Mouse (Mus musculus) thymus, adult 2 months (tissue): ENCODE data around the gene Arxes2.

Experiments
- CTCF ChIP-seq: fragments of 200-500 bp; IDR thresholded peaks from 2 replicates; pipeline ENCODE4 v1.5.1; 2012; ENCODE audit warnings: mild to moderate bottlenecking, control low read depth, low read length, moderate library complexity, borderline replicate concordance; ENCODE audit not compliant: control insufficient read depth, poor library complexity, insufficient read depth; ENCODE audit errors: extremely low read depth
- POLR2A ChIP-seq: fragments of 200-500 bp; IDR thresholded peaks from 2 replicates; pipeline ENCODE4 v1.6.1; 2012; ENCODE audit warnings: mild to moderate bottlenecking, low read length, control low read depth, moderate library complexity; ENCODE audit not compliant: control insufficient read depth, poor library complexity, insufficient read depth; ENCODE audit errors: extremely low read depth

DNA sequence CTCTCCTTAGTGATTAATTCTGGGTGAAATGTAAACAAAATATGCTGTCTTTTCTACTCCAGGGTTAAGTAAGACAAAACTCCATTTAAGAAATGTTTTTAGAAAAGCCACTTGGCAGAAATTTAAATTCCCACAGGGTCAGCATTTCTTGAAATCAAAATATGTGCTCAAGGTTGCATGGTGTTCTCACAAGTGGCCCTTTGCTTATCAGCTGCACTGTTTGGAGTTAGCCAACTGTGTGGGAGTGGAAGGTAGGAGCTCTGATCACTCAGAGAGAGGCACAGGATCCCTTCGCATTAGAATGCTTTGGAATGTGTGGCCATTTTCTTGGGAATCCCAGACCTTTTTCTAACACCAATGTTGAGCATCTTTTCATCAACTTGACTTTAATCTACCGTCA, 3.0 kb upstream of the Arxes2 start:
- TF ChIP-seq CTCF = no peak
- no peak for TF ChIP-seq POLR2A
